Mouse (Mus musculus): ENCODE measurements around the gene Fam131b.

The Fam131b gene

DNA sequence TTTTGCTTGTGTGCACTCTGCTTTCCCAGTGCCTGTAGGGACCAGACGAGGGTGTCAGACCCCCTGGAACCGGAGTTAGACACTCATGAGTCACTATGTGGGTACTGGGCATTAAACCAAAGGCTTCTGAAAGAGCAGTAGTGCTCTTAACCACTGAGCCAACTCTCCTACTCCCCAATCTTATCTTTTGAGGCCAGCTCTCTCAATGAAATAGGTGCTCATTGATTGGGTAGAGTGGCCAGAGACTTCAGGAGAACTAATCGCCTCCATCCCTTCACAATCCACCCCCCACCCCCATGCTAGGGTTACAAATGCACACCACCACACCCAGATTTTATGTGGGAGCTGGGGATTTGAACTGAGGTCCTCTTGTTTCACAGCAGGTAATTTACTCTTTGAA, 4.3 kb upstream of the Fam131b start:
- DNase-seq (ENCODE audit: low spot score): no peak

DNA sequence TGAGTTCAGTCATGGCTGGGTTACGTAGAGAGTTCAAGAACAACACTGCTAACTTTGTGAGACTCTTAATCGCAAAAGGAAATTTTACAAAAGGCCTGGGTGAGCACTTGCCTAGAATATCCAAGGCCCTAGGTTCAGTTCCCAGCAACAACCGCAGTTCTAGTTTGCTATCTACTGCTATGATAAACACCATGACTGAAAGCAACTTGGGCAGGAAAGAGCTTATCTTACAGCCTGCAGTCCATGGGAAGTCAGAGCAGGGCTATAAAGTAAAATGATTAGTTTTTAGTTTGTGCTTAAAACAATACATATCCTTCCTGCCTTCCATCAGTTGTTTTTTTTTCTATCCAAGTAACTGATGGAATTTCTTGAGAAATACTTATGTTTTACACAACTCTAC, 2.1 kb upstream of the Fam131b start:
- DNase-seq (ENCODE audit: low spot score): no peak

DNA sequence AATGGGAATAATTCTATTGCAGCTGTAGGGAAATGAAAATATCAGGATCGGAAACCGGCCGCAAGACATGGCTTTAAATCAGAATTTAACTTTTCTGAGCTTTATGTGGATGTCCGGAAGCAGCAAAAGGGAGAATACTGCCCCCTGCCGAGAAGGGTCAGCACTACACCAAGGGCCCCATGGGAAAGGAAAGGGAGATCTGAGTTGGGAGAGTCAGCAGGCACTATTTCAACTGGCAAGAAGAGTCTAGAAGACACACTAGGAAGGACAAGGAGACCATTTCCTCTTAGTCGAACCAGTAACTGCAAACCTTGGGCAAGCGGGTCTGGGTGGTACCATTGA, 796 bp upstream of the Fam131b start:
- peak; percentile 73 for DNase-seq (ENCODE audit: low spot score)

DNA sequence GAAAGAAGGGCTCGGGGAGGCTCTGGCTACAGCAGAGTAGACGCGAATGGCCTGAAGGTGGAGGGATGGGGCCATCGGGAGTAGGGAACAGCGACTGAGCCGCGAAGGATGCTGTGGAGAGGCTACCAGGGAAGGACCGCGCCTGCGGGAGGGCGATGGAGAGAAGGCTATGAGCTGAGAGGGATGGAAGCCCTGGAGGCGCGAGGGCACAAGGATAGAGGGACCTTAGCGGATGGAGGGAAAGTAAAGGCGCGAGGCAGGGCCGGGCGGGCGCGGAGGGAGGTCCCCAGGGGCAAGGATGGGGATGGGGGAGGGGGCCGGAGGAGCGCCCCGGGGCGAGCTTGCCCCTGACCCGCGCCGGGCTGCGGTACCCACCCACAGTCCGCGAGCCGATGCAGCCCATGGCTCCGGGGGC, 369 bp downstream of the Fam131b start:
- no peak for DNase-seq (ENCODE audit: low spot score)

DNA sequence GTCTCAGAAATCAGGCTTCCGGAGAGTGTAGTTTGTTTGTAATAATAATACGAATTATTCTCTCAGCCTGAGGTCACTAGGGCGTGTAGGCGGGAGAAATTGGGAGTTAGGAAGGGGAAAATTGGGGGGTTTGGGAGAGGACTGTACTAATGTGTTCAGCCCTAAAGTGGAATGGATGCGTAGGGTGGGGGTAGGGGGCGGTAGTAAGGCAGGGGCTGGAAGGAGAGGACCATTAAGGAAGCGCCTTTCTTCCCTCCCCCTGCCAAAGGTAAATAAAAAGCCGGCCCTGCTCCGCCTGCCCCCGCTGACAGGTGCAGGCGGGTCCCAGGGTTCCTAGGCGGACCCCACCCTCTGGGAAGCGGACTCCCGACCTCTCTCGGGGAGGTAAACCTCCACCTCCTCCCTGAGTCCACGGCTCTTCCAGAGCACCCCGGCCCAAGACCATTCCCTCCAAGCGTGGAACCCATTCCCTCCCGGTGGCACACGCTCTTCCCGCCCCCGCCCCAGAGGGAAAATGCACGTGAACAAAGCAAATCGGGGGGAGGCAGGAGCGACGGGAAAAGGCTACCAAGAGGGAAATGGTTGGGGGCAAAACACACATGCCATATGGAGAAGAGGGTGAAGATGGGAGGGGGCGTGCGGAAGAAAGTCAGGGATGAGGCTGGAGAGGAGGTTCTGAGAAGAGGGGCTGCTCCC, 924 bp downstream of the Fam131b start:
- DNase-seq (ENCODE audit: low spot score): no peak

DNA sequence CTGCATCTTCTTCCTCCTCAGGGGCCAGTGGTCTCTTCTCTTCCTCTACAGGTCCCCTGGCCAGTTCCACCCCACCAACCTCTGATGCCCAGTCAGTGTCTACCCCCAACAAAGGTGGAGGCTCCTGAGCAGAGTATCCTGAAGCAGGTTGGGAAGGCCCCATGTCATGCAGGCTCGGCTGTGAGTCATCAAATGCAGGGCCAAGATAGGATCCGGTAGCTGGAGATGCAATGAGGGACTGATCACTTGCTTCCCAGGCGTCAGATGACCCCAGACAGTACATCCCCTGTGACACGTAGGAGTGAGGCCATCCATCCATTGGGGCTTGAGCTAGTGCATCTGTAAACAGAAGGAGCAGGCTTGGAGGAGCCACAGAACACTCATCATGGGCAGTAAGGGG, 6.2 kb downstream of the Fam131b start:
- DNase-seq (ENCODE audit: low spot score): no peak

DNA sequence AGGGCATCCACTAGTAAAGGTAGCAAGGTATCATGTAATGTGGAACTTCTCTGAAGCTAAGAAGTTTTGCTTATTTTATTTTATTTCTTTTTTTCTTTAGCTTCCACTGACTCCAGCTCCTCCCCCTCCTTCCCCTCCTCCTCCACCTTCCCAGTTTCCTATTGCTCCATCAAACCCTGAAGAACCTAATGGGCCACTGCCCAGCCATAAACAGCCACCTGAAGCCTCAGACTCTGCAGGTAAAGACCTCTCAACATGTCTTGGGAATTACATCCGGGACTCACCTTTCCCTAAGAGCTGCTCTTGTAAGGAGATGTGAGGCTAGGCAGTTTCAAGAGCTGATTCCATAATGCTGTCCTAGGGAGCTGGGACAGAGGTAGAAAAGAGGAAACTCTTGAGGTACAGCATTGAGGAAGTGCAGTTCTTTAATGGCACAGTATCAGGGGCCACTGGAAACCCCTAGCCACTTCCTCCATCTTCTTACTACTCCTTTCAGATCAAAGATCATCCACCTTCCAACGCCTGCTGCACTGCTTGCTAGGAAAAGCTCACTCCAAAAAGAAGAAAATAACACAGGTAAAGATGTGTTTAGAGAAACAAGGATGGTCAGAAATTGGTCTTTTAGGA, 13.9 kb downstream of the Fam131b start:
- DNase-seq (ENCODE audit: low spot score): no peak

DNA sequence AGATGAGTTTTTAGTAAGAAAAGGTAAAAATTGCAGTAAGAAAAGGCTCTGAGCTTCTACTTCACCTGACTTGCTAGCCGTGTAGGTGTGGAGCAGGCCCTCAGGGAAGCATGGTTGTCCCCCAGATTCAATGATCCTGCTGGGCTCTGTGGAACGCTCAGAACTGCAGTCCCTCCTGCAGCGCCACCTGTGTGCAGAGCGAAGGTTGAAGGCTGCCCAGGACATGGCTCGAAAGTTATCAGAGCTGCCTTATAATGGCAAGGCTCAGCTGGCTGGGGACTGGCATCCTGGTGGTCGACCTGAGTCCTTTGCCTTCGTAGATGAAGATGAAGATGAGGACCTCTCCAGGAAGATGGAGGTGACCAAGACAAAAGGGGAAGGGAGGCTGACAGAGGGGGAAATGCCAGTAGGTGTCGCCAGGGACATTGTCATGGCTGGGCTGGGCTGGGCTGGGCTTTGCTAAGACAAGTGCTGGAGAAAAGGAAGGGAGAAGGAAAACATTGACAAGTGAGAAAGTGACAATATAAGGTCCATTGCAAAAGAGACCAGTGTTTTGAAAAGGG, 14.5 kb downstream of the Fam131b start:
- no peak for DNase-seq (ENCODE audit: low spot score)

DNA sequence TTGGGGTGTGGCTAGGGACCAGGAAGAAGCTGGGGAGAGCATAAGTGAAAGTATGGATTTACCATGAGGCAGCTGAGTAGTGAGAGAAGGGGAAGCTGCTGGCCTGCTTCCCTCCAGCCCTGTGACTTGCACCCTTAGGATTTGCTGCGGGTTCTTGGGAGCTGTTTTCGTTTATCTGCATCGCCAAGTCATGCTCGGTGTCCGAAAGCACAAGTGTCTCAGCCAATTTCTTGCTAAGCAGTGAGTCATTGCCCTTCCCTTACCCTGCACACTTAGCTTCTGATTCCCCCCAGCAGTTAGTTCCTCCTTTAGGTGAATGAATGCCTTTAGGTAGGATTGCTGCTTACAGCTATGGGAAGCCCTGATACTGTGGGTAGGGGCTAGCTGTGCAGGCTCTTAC, 25.1 kb downstream of the Fam131b start:
- no peak for DNase-seq (ENCODE audit: low spot score)

DNA sequence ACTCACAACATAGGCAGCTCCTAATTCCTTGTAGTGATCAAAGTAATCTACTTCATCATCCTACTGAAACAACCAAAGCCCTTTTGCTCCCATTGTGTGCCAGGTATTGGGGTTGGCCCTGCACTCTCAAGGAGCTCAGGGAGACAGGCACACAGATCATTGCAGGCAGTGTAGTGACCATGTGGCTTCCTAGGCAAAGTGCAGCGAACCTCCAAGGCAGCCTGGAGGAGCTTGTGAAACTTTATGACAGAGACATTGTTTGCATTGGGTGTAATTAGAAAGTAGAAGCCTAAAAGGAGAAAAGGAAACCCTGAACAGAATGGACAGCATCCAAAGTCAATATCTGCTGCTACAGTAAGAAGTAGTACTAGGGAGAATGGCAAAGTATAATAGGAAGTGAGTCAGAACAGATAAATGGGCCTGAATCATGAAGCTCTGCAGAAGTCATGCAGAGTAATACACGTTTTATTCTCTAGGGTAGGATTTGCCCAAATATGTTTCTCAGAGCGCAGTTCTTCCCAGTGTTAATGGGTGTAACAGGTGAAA, 28.8 kb downstream of the Fam131b start:
- no peak for DNase-seq (ENCODE audit: low spot score)

DNA sequence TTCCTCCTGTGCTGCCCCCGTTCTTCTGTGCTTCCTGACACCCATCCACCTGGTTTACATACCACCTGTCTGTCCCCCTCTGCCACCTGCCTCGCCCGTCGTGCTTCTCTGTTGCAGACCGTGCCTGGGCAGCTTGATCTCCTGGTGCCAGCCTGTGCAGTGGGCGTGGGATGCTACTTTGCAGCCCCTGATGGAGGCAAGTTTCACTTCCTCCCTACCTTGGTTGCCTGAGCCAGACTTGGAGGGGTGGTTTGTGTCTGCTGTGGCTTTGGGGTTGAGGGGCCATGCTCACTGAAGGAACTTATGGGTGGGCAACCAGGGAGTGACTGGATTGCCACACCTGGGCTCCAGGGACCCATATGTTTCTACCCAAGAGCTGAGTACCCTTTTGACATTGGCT, 31.1 kb downstream of the Fam131b start:
- DNase-seq (ENCODE audit: low spot score): no peak

DNA sequence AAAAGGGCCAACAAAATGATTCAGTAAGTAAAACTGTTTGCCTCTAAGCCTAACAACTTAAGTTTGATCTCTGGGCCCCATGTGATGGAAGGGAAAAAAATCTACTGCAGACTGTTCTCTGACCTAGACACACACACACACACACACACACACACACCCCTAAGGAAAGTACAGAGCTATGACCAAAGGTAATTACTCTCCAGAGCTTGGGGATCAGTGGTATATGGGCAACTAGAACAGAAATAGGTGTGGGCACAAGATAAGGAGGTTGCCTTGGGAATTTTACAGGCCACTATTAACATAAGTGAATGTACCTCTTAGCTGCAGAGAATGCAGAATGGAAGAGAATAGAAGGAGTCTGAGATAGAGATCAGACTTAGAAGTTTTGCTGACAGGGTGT, 36.9 kb downstream of the Fam131b start:
- DNase-seq (ENCODE audit: low spot score): no peak

DNA sequence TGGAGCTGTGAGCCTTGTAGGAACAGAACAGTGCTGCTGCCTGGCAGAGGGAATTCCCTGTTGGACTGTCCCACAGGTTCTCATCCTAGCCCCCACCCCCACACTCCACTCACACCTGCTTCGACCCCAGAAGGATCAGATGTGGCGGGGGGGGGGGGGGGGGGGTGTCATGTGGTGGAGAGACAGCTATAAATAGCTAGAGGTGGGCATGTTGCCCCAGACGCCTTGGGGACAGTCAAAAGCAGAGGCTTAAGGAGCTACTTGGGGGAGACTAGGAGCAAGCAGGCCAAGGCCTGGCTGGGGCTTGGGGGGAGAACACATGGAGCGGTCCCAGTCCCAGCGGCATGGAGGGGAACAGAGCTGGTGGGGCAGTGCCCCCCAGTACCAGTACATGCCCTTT, 38.0 kb downstream of the Fam131b start, which contains the start of gene Clcn1:
TSS of gene Clcn1 (plus strand) at position 238 of the 400 bp plus-strand sequence.
- no peak for DNase-seq (ENCODE audit: low spot score)

DNA sequence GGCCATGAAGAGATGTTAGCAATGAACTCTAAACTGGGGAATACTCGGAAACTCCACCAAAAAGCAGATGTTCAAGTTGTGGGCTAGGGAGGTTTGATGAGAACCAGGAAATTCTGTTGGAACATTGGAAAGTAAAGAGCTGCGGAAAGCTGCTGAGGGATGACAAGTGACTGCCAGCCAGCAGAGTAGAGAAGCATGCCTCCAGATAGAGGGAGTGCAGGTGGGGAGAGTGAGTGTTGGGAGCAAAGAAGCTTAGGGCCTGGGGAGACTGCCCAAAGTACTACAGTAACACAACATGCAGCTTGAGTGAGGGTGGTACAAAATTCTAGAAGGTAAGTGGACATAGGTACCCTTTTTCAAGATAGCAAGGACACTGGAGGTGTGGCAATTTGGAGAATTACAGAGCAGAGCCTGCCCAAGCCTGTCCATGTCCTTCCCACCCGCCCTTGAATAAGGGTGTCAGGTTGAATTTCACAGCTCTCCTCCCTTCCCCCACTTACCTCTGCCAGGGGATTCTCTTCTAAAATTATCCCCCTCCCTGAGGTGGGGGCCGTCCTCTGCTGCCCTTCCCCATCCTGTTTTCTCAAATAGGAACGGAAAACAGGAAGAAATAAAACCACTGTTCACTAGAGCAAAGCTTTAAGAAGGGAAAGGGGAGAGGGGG, 41.4 kb downstream of the Fam131b start:
- DNase-seq (ENCODE audit: low spot score): no peak

DNA sequence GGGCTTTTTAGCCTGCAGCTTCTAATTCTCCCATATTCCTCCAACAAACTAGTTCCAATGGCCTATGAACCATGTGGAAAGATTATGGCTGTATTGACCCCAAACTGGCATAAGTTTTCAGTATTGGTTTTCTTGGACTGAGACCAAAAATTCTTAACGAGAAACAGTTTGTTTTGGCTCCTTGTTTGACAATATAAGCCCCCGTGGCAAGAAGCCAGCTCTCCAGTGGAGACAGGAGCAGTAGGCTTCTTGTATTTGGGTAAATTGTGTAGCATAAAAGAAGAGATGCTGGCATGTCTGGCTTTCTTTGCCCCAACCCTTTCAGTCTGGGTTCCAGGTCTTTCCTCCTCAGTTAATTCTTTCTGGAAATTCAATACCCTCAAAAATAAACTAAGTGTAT, 48.3 kb downstream of the Fam131b start:
- no peak for DNase-seq (ENCODE audit: low spot score)

DNA sequence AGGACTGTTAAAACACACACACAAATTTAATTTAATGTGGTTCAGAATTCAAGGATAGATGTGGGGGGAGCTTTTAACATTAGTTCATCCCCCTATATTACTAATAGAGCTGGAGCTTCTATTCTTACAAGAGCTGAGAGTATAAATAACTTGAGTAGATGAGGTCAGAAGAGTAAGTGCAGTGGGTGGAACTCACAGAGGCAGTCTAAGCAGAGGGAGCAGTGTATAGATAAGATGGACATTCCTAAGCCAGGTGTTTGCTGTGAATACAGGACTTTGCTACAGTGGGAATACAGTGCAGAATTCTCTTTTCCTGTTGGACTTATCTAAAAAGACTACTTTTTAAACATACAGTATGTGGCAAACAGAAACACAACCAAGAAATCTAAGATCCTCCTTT, 53.6 kb downstream of the Fam131b start:
- no peak for DNase-seq (ENCODE audit: low spot score)

DNA sequence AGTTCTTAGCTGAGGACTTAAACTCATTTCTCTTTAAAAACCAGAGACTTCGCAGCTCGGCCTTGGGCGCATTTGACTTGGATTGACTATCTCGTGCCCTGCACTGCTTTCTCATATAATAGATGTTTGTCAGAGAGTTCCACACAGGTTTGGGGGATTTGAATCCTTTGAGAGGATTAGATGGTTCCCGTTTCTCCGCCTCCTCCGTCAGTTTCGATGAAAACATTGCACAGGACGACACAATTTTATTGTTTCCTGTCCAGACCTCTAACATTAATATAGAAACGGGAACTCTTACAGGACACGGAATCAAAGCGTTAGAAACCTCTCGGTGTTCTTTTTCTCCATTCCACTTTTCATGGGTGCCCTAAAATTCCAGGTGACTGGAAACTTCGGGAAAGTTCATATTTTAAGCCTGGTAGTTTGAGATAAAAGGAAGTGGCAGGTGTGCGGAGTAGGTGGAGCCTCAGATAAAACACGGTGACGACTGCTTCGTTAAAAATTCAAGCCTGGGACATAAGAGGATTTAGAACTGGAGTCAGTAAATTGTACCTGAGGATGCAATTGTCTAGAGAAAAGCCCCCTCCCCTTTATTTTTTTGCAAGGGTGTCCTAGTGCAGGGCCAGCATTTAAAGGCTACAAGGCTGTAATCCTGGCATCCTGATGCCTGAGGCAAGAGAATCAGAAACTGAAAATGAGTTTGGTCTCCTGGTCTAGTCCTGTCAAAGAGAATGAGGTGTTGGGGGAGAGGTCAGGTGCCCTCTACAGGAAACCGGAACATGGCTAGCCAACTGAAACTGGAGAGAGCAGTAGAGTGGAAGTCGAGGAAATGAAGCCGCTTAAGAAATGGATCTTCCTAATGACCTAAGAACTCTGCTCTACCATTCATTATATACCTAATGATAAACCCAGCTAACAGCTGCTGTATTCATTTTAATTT, 58.8 kb downstream of the Fam131b start:
- peak; percentile 46 for DNase-seq (ENCODE audit: low spot score)

Data from T-cell, adult 2 months (primary cell).